Mouse (Mus musculus): ENCODE data around the gene Bbs9. TPM values are rescaled to one million over a fixed set of nuclear protein-coding genes. Genes with fewer than 3 reads are reported as not detected.

The Bbs9 gene
- polyA plus RNA-seq (2012; rRNA removed), result 14.2 and 15.6 TPM in 2 replicates

DNA sequence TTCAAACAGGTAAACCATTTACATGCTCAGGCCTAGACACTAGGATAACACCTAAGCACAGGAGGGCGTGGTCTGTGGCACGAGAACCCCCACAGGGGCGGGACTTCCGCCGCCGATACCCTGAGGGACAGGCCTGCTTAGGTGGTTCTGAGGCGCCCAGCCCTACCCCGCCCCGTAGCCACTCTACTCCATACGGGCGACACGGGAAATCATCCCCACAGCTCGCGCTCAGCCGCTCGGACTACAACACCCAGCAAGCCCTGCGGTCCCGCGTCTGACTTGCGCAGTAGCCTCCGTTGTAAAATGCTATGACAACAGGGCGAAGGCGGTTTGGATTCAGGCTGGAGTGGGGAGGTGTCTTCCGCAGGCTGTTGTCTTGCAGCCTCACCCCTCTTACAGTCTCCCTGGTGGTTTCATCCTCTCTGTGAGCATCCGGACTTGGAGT, at the start of gene Bbs9:
TSS of gene Bbs9 (plus strand) at position 292 of the 445 bp plus-strand sequence.

DNA sequence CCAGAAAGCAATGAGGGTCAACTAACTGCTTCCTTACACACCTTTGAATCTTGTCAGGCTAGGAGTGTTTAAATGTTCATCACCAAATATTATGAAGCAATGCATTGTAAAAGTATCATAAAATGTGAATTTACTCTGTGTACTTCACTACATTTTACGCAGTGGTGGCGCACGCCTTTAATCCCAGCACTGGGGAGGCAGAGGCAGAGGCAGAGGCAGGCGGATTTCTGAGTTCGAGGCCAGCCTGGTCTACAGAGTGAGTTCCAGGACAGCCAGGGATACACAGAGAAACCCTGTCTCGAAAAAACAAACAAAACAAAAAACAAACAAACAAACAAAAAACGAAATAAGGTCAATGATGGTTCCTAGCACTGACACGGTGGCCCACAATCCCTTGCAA, 21.5 kb upstream of the Bbs9 start, which contains the start of gene Gm17545:
TSS of gene Gm17545 (plus strand) at position 301 of the 400 bp plus-strand sequence.

DNA sequence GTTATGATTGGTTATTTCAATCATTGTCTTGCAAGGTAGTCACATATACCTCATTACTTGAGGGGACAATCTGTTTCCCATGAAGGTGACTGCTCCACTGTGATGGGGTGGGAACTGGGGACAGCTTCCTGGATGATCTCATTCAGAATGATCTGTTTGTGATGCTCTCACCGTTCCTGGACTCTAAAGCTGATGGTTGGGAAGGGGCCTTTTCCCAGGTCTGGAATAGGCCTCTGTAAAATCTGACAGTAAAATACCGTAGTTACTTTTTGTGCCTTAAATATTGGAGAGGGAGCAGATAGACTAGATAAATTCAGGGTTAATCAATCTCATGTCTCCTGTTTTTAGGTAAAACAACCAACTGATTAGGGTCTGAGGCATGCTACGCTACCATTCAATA, 5.9 kb upstream of the Bbs9 start, which contains the start of gene Rp9:
TSS of gene Rp9 (minus strand) at position 101 of the 400 bp plus-strand sequence.

Other genes starting within 250 kb of the Bbs9 start
- gene Zfp599, start 215.8 kb upstream of the Bbs9 start, polyA plus RNA-seq (2012; rRNA removed), result 2.6 and 3.8 TPM in 2 replicates
- 37.2 and 44.6 TPM in 2 replicates for gene Zfp810, start 168.1 kb upstream of the Bbs9 start, polyA plus RNA-seq (2012; rRNA removed)
- 34.2 and 39.0 TPM in 2 replicates for gene Anln, start 86.5 kb upstream of the Bbs9 start, polyA plus RNA-seq (2012; rRNA removed)
- gene 9530077C05Rik, start 64.2 kb upstream of the Bbs9 start, polyA plus RNA-seq (2012; rRNA removed), result 4.9 and 5.9 TPM in 2 replicates
- not detected in 2 replicates for gene Gm17545, start 21.4 kb upstream of the Bbs9 start, polyA plus RNA-seq (2012; rRNA removed)
- 67.0 and 75.1 TPM in 2 replicates for gene Rp9, start 6.0 kb upstream of the Bbs9 start, polyA plus RNA-seq (2012; rRNA removed)